Mouse (Mus musculus): Measurements from ENCODE around the gene Gm49388.

Gene Gm49388

DNA sequence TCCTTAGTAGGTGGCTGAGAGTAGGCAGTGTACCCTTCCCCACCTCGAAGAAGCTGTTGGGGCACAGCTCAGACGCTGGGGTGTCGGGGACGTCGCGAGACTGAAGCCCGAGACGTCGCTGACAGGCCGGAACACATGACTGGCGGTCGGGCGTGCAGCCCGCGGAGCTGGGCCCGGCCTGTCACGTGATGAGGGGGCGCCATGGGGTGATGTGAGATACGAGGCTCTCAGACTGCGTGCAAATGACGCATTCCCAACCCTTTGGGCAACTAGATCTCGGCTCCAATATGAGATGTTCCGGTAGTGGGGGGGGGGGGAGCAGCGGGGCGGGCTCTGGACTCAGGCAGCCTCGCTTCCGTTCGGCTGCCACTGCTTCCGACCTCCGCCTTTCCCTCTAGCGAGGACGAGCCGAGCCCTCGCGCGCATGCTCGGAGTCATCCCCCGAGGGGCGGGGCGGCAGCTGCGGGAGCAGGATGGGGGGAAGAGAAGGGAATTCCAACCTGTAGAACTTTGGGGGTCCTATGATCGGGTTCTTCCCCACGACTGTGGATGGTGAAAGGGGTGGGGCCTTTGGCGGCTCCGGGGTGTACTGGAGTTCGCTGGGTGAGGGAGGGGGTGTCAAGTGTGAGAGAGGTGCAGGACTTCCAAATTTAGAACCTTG is 56.1 kb downstream of the Gm49388 start:
- DNase-seq (ENCODE audit: low read depth) = peak; percentile 99

DNA sequence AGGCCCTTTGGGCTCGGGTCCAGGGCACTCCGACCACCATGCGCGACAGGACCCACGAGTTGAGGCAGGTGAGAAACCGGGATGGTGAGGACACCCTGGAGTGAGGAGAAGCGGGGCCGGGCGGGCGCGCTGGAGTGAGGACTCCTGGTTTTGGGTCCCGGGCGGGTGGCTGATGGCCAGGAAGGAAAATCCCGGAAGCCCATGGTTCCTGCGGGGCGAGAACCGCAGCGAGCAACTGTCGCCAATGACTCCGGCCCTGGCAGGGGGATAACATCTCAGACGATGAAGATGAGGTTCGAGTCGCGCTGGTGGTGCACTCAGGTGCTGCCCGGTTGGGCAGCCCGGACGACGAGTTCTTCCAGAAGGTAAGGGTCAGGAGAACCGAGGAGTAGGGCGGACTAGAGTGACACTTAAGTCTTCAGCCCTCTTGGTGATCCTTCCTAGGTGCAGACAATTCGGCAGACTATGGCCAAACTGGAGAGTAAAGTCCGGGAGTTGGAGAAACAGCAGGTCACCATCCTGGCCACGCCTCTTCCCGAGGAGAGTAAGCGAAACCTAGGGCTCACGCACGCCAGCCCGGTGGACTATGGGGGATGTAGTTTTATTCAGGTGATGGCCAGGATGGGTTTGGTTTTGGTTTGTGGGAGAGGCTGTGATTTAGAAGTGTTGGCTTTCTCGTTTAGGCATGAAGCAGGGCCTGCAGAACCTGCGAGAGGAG is 56.8 kb downstream of the Gm49388 start:
- DNase-seq (ENCODE audit: low read depth) = peak; percentile 86

DNA sequence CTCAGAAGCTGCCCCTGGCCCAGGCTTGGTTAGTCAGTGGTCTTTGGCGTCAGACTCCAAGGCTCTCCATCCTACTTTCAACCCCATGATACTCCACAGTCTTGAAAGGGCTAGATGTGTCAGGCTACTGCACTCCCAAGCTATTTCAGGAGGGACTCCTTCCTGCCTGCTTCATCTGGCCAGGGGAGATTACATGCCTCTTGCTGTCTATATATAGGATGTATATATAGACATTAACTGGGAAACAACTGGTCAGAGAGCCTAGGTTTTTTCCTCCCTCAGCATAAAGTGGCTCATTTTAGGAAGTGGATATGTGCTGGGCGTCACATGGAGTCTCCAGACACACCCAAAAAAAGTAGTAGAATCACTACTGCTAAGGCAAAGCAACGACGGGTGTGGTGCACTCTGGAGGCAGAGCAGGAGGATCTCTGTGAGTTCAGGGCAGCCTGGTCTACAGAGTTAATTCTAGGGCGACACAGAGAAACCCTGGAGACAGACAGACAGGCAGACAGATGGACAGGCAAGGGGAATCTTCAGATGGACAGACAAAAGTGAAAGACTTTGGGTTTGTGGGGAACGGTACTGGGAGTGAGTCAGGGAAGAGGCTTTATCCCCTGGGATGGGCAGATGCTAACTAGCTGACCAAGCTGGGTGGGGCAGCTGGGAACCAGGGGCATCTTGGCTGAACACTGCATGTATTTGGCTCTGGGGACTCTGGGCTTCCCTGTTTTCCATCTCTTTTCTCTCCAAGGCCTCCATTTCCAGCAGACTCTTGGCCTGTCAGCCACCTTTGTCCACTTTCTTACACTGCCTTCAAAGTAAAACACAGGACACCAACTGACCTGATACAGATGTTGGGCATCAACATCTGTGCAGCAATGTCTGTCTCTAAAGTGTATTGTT is 64.8 kb downstream of the Gm49388 start:
- no peak for DNase-seq (ENCODE audit: low read depth)

DNA sequence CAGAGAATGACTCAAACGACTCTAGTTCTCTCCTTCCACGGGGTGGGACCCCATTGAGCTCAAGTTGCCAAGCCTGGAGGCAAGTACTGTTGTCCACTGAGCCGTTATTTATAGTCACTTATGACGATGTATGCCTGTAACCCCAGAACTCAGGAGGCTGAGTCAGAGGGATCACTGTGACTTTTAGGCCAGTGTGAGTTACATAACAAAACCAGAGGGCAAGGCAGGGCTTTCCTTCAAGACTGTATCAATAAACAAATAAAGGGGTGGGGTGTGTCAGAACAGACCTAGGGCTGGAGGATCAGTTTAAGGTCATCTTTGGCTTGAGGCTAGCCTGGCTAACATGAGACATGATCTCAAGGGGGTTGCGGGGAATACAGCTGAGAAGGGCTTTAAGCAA is 65.5 kb downstream of the Gm49388 start:
- peak; percentile 54 for DNase-seq (ENCODE audit: low read depth)

Data from 416B (cell line).